Mouse (Mus musculus): ENCODE measurements around the gene Eva1a.

Gene Eva1a

DNA sequence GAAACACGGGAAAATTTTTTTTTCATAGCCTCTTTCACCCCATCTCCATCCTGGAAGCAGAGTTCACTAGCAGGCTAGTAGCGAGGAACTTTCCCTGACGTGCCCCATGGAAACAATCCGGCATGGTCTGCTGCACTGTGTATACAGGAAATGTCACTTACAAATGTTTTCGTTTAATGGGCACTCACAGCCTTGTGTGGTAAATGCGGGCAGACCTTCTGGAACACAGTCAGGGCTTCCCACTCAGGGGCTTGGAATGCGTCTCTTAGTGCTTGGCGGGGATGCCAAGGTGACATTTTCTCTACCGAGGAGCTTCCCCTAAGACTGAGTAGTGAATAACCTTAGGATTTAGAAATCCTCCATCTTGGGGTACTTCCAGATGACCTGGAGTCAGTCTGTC lies 87.0 kb downstream of the Eva1a start:
- no peak for DNase-seq (ENCODE audit: low spot score)

DNA sequence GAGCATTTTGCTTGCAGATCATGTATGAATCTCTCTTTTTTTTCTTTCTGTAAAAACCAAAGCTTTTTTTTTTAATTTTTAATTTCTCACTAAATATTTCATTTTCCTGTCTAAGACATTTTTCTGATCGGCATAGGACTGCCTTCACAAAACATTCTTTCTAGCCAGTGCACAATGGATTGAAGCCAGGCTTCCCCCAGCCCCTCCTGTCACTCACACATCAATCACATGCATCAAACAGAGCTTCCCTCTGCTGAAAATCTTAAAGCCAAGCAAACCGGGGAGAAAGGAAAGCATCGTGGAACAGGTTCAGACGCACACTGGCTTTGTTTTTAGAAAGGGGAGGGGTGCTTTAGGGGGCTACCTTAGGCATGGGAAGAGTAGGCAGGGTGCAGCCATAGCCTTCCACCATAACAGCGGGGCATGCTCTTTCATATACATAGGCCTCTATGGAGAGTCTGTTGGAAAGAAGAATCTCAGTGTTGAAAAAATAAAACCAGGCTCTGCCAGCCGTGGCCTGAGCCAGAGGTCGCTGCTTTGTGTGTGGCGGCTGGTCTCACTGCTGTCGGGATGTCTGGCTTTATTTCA lies 88.9 kb downstream of the Eva1a start:
- no peak for DNase-seq (ENCODE audit: low spot score)

DNA sequence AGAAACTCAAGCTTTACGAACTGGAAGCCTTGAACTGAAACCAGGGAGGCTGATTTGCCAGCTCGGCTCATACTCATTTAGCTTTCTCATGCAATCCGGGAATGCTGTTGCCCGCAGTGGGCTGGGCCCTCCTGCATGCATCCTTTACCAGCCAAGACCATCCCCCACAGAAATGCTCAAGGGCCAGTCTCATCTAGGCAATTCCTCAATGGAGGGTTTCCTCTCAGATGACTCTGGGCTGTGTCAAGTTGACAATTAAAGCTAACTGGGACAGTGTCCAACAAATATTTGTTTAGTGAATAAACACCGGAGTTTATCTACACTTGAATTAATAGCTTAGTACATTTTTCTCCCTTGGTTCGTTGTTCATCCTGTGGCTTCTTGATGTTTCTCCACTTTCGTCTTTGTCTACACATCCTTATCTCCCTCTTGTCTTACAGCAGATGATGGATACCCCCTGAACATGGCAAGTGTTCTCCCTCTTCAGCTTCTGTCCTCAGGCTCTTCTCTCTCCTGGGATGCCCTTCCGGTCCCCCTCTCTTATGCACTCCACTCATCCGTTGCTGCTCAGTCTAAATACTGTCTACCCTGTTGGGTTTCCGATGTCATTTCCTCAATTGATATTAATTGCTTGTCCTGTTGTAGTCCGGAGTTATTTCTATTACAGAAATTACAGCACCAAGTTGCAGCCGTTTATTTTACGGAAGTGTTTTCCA lies 92.2 kb downstream of the Eva1a start:
- DNase-seq (ENCODE audit: low spot score), result no peak

DNA sequence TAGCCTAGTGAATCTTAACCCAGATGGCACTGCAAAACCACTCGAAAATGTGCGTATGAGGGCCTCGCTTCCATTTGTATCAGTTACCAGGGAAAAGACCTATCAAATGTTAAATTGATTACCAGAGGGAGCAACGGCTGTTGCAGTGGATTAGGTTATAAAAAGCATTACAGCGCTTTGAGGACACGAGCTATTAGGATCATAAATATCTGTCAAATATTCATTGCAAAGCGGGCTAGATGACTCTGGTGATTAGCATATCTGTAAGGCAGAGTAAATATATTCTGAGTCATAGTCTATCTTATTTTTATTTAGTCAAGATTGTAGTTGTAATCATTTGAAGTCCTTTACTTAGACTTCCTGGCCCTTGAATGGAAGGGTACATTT lies 92.7 kb downstream of the Eva1a start:
- no peak for DNase-seq (ENCODE audit: low spot score)

DNA sequence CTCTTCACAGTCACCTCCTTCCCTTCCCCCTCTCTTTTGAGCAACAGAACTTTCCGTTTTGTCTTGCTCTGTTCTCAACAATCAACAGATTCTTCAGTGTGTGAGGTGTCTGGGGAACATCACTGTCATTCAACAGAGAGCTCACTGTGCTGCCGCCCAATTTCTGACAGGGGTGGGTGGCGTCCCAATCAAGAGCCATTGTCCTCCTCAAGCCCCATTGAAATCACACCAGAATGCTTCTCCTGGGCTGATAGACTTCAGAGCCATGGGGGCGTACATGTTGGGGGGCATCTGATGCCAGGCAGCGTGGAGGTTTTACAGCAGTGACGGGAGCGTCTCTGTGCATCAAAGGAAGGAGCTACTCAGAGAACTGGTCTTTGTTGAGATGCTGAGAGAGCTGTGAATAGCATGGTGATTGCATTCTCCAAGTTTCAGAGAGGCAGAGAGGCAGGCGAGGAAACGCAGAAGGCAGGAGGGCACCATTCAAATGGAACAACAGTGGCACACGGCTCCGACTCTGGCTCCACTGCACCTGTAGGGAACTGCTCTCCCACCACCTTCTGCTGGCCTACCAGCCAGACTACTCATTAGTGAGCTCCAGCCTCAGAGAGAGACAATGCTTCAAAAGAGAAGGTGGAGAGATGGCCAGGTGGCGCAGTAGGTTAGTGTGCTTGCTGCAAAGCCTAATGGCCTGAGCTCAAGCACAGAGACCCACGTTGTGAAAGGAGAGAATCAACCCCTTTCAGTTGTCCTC lies 95.3 kb downstream of the Eva1a start:
- no peak for DNase-seq (ENCODE audit: low spot score)

All from testis, postnatal 14 days (tissue).